Mouse (Mus musculus) kidney, adult 2 months (tissue): ENCODE data around the gene 4930595D18Rik. TPM values are rescaled to one million over a fixed set of nuclear protein-coding genes. Genes with fewer than 3 reads are reported as not detected.

Experiments
- DNase-seq: peaks from one replicate; pipeline ENCODE4 v3.0.0; 2021
- H3K27ac ChIP-seq: fragments of 200-500 bp; 2 replicates; pipeline ENCODE4 v1.5.1; 2012; ENCODE audit warnings: low read depth, low read length, control low read depth, inconsistent platforms; ENCODE audit not compliant: insufficient read depth
- H3K27me3 ChIP-seq: fragments of 200-500 bp; replicated peaks from 2 replicates; pipeline ENCODE4 v1.6.1; 2012; ENCODE audit warnings: mild to moderate bottlenecking, moderate library complexity, low read length, inconsistent platforms; ENCODE audit not compliant: control insufficient read depth, insufficient read depth
- H3K36me3 ChIP-seq: fragments of 200-500 bp; 2 replicates; pipeline ENCODE4 v1.6.1; 2012; ENCODE audit warnings: mild to moderate bottlenecking, moderate library complexity, low read length, inconsistent platforms; ENCODE audit not compliant: control insufficient read depth, insufficient read depth
- H3K4me1 ChIP-seq: fragments of 200-500 bp; 2 replicates; pipeline ENCODE4 v1.6.1; 2011; ENCODE audit warnings: low read length; ENCODE audit not compliant: control insufficient read depth, insufficient read depth
- H3K4me3 ChIP-seq: fragments of 200-500 bp; 2 replicates; pipeline ENCODE4 v1.5.1; 2011; ENCODE audit warnings: mild to moderate bottlenecking, low read depth, low read length, control low read depth; ENCODE audit not compliant: insufficient read depth
- CTCF ChIP-seq: fragments of 200-500 bp; conservative IDR thresholded peaks from 2 replicates; pipeline ENCODE4 v1.5.1; 2011; ENCODE audit warnings: low read depth, mild to moderate bottlenecking, control low read depth, low read length, moderate library complexity, mixed read lengths; ENCODE audit not compliant: insufficient read depth, insufficient read length
- POLR2A ChIP-seq: fragments of 200-500 bp; IDR thresholded peaks from one replicate; pipeline ENCODE4 v1.6.1; 2011; ENCODE audit warnings: low read depth, low read length, control low read depth
- WGBS: fragments of 180-500 bp; shearing (Covaris S2); methylation state at CpG from one replicate; pipeline ENCODE4 v1.1.7; 2018; 5-methylcytosine and 5-hydroxymethylcytosine counted together
- polyA plus RNA-seq: library from polyadenylated mRNA; depleted of rRNA; stranded (reverse); fragments of >200 nt; gene quantifications from 2 replicates; pipeline ENCODE4 v1.2.3, GENCODE M21; 2012; rRNA removed

Gene 4930595D18Rik
- polyA plus RNA-seq = not detected in 2 replicates

DNA sequence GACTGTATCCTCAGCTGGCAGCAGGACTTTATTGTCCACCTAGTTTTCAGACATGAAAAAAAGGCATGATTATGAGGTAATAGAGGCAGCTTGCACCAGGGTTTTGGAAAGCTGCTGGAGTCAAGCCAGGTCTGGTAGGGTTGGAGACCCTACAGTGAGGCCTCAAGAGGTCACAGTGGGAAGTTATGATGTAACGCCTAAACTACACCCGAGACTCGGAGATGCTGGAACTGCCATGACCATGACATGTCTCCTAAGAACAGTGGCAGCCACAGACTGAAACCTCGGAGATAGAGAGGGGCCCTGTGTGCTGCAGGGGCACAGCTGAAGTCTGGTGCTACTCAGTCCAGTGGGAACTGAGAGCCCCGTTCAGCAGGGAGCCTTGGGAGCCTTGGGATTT, at the start of gene 4930595D18Rik:
TSS of gene 4930595D18Rik (minus strand) at position 16 of the 400 bp plus-strand sequence.
- H3K4me3 ChIP-seq = no peak within 1 kb of the TSS
- H3K27me3 ChIP-seq = no peaks in the 10 kb centered on the region
- 85% methylated on average over 5 of the region's 5 CpGs for WGBS
- no peak for DNase-seq
- no peaks in the 10 kb centered on the region for H3K36me3 ChIP-seq
- H3K27ac ChIP-seq = no peak within 1 kb of the TSS
- H3K4me1 ChIP-seq = no peaks in the 10 kb centered on the region
- no peak for TF ChIP-seq CTCF
- TF ChIP-seq POLR2A = no peak

DNA sequence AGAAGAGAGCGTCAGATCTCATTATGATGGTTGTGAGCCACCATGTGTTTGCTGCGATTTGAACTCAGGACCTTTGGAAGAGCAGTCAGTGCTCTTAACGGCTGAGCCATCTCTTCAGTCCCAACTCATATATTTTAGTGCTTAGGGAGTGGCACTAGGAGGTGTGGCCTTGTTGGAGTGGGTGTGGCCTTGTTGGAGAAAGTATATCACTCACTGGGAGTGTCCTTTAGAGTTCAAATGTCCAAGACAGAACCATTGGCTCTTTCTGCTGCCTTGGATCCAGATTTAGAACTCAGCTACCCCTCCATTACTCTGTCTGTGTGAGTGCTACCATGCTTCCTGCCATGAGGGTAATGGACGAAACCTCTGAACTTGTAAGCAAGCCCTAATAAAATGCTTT, 49.5 kb upstream of the 4930595D18Rik start:
- Histone ChIP-seq H3K27ac (no peak overlapping the region), H3K27me3 (no peaks in the 10 kb centered on the region), H3K36me3 (no peaks in the 10 kb centered on the region), H3K4me1 (no peaks in the 10 kb centered on the region; the same call in 1 of the 2 replicates), H3K4me3 (no peak overlapping the region)
- TF ChIP-seq CTCF = no peak
- TF ChIP-seq POLR2A = no peak
- 84% methylated on average over 4 of the region's 4 CpGs for WGBS
- no peak for DNase-seq

DNA sequence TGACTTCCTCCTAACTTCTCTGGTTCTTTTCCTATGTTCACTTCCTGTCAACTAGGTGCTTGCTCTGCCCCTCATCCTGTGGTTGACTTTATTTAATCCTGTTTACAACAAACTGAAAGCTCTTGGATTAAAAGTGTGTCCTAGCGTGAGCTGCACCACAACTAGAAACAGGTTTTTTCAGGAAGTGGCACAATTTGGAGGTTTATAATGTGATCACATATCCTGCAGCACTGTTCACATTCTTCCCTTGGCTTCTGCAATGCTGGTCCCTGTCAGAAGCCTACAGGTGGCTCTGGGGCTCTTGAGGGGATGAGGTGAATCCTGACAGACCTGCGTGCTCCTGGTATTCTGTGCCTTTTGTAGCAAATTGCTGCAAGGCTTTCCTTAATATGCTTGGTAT, 46.5 kb upstream of the 4930595D18Rik start:
- WGBS = 95% methylated on average over 2 of the region's 2 CpGs
- H3K4me1 ChIP-seq = no peaks in the 10 kb centered on the region
- H3K4me3 ChIP-seq = no peak overlapping the region
- no peak for DNase-seq
- no peaks in the 10 kb centered on the region for H3K27me3 ChIP-seq
- H3K27ac ChIP-seq = no peak overlapping the region
- TF ChIP-seq CTCF (no peak), POLR2A (no peak)
- H3K36me3 ChIP-seq = no peaks in the 10 kb centered on the region

- no peak for DNase-seq
- no peaks in the 10 kb centered on the region for H3K4me1 ChIP-seq
- H3K27ac ChIP-seq = no peak overlapping the region
- no peaks in the 10 kb centered on the region for H3K27me3 ChIP-seq
- H3K4me3 ChIP-seq = no peak overlapping the region
- TF ChIP-seq CTCF (no peak), POLR2A (no peak)
- WGBS = 95% methylated on average over 5 of the region's 5 CpGs
- H3K36me3 ChIP-seq = no peaks in the 10 kb centered on the region
Observed at GRCm38 (mm10) chr12:111228488-111228887, 44.2 kb upstream of the 4930595D18Rik start.

DNA sequence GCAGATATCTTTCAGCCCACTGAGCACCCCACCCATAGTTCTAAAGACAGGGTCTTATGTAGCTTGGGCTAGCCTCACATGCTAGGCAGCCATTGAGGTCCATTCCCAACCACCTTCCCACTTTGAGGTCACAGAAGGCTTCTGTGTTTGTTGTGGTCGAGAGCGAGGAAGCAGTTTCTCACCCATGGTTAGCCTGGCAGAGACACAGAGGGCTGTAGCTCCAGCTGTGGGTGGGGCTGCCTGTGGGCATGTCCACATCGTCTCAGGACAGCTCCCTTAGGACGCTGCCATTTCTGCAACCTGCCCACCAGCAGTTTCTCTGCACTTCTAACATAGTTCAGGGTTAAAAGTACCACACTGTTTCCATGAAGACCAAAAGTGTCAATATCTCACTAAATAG, 43.1 kb upstream of the 4930595D18Rik start:
- no peak overlapping the region for H3K4me3 ChIP-seq
- no peaks in the 10 kb centered on the region for H3K27me3 ChIP-seq
- H3K36me3 ChIP-seq = no peaks in the 10 kb centered on the region
- WGBS = 70% methylated on average over 4 of the region's 4 CpGs
- DNase-seq = no peak
- TF ChIP-seq CTCF = no peak
- TF ChIP-seq POLR2A = no peak
- H3K27ac ChIP-seq = no peak overlapping the region
- no peaks in the 10 kb centered on the region for H3K4me1 ChIP-seq

GRCm38 (mm10) chr12:111225197-111225780, 41.0 kb upstream of the 4930595D18Rik start:
- peak; percentile 20 for DNase-seq
- no peaks in the 10 kb centered on the region for H3K27me3 ChIP-seq
- no peak overlapping the region for H3K27ac ChIP-seq
- no peaks in the 10 kb centered on the region; the same call in 1 of the 2 replicates for H3K36me3 ChIP-seq
- no peak overlapping the region for H3K4me3 ChIP-seq
- H3K4me1 ChIP-seq = no peaks in the 10 kb centered on the region
- TF ChIP-seq CTCF (no peak; the same call in 1 of the 2 replicates), POLR2A (no peak)
- WGBS = 71% methylated on average over 10 of the region's 10 CpGs

GRCm38 (mm10) chr12:111218867-111219266, 34.6 kb upstream of the 4930595D18Rik start:
- Histone ChIP-seq H3K36me3 (no peaks in the 10 kb centered on the region; the same call in 1 of the 2 replicates), H3K4me3 (no peak overlapping the region), H3K4me1 (no peaks in the 10 kb centered on the region), H3K27ac (no peak overlapping the region), H3K27me3 (no peaks in the 10 kb centered on the region)
- DNase-seq = no peak
- TF ChIP-seq CTCF = no peak
- no peak for TF ChIP-seq POLR2A
- 94% methylated on average over 6 of the region's 6 CpGs for WGBS
